Mouse (Mus musculus) liver, embryonic 14.5 days (tissue): Measurements from ENCODE around the gene Grik5. TPM values are rescaled to one million over a fixed set of nuclear protein-coding genes. Genes with fewer than 3 reads are reported as not detected.

Source experiments
- ATAC-seq: fragments of 200-750 bp; cut with Nextera tagmentation; 2 replicates; pipeline ENCODE4 v1.8.0; 2017; ENCODE audit warnings: moderate number of reproducible peaks, mild to moderate bottlenecking, moderate library complexity; ENCODE audit not compliant: insufficient read depth
- DNase-seq, 3 experiments: peaks; one replicate each; pipeline ENCODE4 v3.0.0-alpha.2; 2012 to 2013; ENCODE audit warnings: low read depth in 3 of 3, low spot score in 3 of 3
- H3K27ac ChIP-seq: fragments of 300-500 bp; sonication (generic); 2 replicates; pipeline ENCODE4 v1.5.1; 2014; ENCODE audit warnings: moderate library complexity, mild to moderate bottlenecking, control low read depth, inconsistent platforms
- H3K27me3 ChIP-seq: fragments of 300-500 bp; sonication (generic); 2 replicates; pipeline ENCODE4 v1.6.1; 2014; ENCODE audit warnings: mild to moderate bottlenecking, low read length, moderate library complexity; ENCODE audit not compliant: control insufficient read depth, insufficient read depth
- H3K36me3 ChIP-seq: fragments of 300-500 bp; sonication (generic); replicated peaks from 2 replicates; pipeline ENCODE4 v1.6.1; 2014; ENCODE audit warnings: low read depth; ENCODE audit not compliant: control insufficient read depth, insufficient read depth
- H3K4me1 ChIP-seq, 2 experiments: fragments of 200-500 bp in 1 of 2; fragments of 300-500 bp in 1 of 2; sonication (generic) in 1 of 2; replicated peaks; 2 replicates each; pipeline ENCODE4 v1.6.1; 2012 to 2014; ENCODE audit warnings: antibody characterized with exemption in 1 of 2, inconsistent platforms in 1 of 2, low read length in 1 of 2; ENCODE audit not compliant: control insufficient read depth in 2 of 2, insufficient read depth in 2 of 2
- H3K4me2 ChIP-seq: fragments of 300-500 bp; sonication (generic); 2 replicates; pipeline ENCODE4 v1.6.1; 2014; ENCODE audit warnings: low read depth, mild to moderate bottlenecking, control low read depth, moderate library complexity
- H3K4me3 ChIP-seq, 2 experiments: fragments of 200-500 bp in 1 of 2; fragments of 300-500 bp in 1 of 2; sonication (generic) in 1 of 2; 2 replicates each; pipeline ENCODE4 v1.5.1; 2012 to 2014; ENCODE audit warnings: low read depth in 2 of 2, low read length in 2 of 2, mild to moderate bottlenecking in 2 of 2, control low read depth in 1 of 2, inconsistent platforms in 1 of 2, moderate library complexity in 1 of 2; ENCODE audit not compliant: insufficient read depth in 1 of 2
- H3K9ac ChIP-seq: fragments of 300-500 bp; sonication (generic); replicated peaks from 2 replicates; pipeline ENCODE4 v1.6.1; 2014; ENCODE audit warnings: mild to moderate bottlenecking, control low read depth, moderate library complexity
- H3K9me3 ChIP-seq: fragments of 300-500 bp; sonication (generic); 2 replicates; pipeline ENCODE4 v1.6.1; 2016; ENCODE audit warnings: low read length, mixed read lengths; ENCODE audit not compliant: control insufficient read depth
- CTCF ChIP-seq: IDR thresholded peaks from 2 replicates; pipeline ENCODE4 v1.5.1; 2016; ENCODE audit warnings: antibody characterized with exemption, low read depth, control low read depth
- EP300 ChIP-seq: IDR thresholded peaks from 2 replicates; pipeline ENCODE4 v1.6.1; 2016; ENCODE audit warnings: antibody characterized with exemption, low read depth
- WGBS: fragments of 180-500 bp; shearing (Covaris S2); extraction: QIAGEN DNeasy Blood & Tissue Kit; methylation state at CpG from one replicate; pipeline ENCODE4 v1.1.7; 2014; ENCODE audit not compliant: insufficient replicate concordance; 5-methylcytosine and 5-hydroxymethylcytosine counted together
- polyA plus RNA-seq, 2 experiments: library from polyadenylated mRNA; depleted of rRNA in 1 of 2; stranded (reverse) in 1 of 2; unstranded in 1 of 2; fragments of >200 nt; fragmentation: Nextera tagmentation in 1 of 2; extraction: Ambion mirVana in 1 of 2; gene quantifications; 2 replicates each; pipeline versions ENCODE4 v1.2.1 to v1.2.3; 2012 to 2014

The Grik5 gene
- polyA plus RNA-seq, 2 experiments = 0.37 to 4.9 TPM

GRCm38 (mm10) chr7:24971972-24972893 is 99.9 kb downstream of the Grik5 start, which contains the start of gene Rabac1:
TSS of gene Rabac1 (minus strand) at chr7:24972754.
- Histone ChIP-seq H3K4me3 (peak within 1 kb of the TSS; percentile 74 to 79), H3K9me3 (no peaks in the 10 kb centered on the region), H3K27ac (peak within 1 kb of the TSS; percentile 58), H3K4me2 (peak within 1 kb of the TSS; percentile 92), H3K4me1 (no peaks in the 10 kb centered on the region; a peak in 1 of 4 replicates), H3K36me3 (no peaks in the 10 kb centered on the region), H3K27me3 (no peaks in the 10 kb centered on the region), H3K9ac (peak within 1 kb of the TSS; percentile 76)
- no peak for TF ChIP-seq EP300
- TF ChIP-seq CTCF = peak; percentile 68
- peak; percentile 91 for ATAC-seq
- DNase-seq = peak; percentile 91 to 96 (median 92)
- under 1% methylated on average over 45 of the region's 45 CpGs for WGBS

GRCm38 (mm10) chr7:24971261-24971971 is 100.7 kb downstream of the Grik5 start:
- no peak for TF ChIP-seq EP300
- peak; percentile 86 for TF ChIP-seq CTCF
- ATAC-seq = no peak
- H3K27me3 ChIP-seq = no peaks in the 10 kb centered on the region
- no peak overlapping the region; the same call in 1 of the 2 replicates for H3K27ac ChIP-seq
- peak overlapping the region; percentile 74 to 79 for H3K4me3 ChIP-seq
- WGBS = 7% methylated on average over 19 of the region's 19 CpGs
- H3K36me3 ChIP-seq = no peaks in the 10 kb centered on the region
- no peaks in the 10 kb centered on the region for H3K9me3 ChIP-seq
- DNase-seq = peak in 2 of 3 experiments; percentile 30 to 36
- peak overlapping the region; percentile 92 for H3K4me2 ChIP-seq
- H3K9ac ChIP-seq = peak overlapping the region; percentile 55
- no peaks in the 10 kb centered on the region; a peak in 1 of 4 replicates for H3K4me1 ChIP-seq

- no peak overlapping the region for H3K4me3 ChIP-seq
- ATAC-seq (no peak), DNase-seq (no peak)
- no peaks in the 10 kb centered on the region for H3K36me3 ChIP-seq
- H3K9me3 ChIP-seq = no peaks in the 10 kb centered on the region
- TF ChIP-seq CTCF (no peak), EP300 (no peak)
- H3K4me2 ChIP-seq = no peak overlapping the region
- no peak overlapping the region for H3K9ac ChIP-seq
- H3K27ac ChIP-seq = no peak overlapping the region
- H3K27me3 ChIP-seq = no peaks in the 10 kb centered on the region
- 74% methylated on average over 3 of the region's 3 CpGs for WGBS
- no peaks in the 10 kb centered on the region; a peak in 1 of 4 replicates for H3K4me1 ChIP-seq
Observed at GRCm38 (mm10) chr7:24970341-24970740, 101.8 kb downstream of the Grik5 start.

GRCm38 (mm10) chr7:24969805-24970204 is 102.3 kb downstream of the Grik5 start:
- no peak overlapping the region for H3K4me3 ChIP-seq
- no peak for ATAC-seq
- no peak overlapping the region for H3K4me2 ChIP-seq
- H3K36me3 ChIP-seq = no peaks in the 10 kb centered on the region
- no peak for TF ChIP-seq EP300
- no peak for TF ChIP-seq CTCF
- H3K9me3 ChIP-seq = no peaks in the 10 kb centered on the region
- no peak for DNase-seq
- no peak overlapping the region for H3K9ac ChIP-seq
- H3K27me3 ChIP-seq = no peaks in the 10 kb centered on the region
- WGBS = 75% methylated on average over 12 of the region's 12 CpGs
- no peaks in the 10 kb centered on the region; a peak in 1 of 4 replicates for H3K4me1 ChIP-seq
- H3K27ac ChIP-seq = no peak overlapping the region

GRCm38 (mm10) chr7:24968463-24968862 is 103.7 kb downstream of the Grik5 start:
- H3K27me3 ChIP-seq = no peaks in the 10 kb centered on the region
- TF ChIP-seq CTCF (no peak), EP300 (no peak)
- no peak for DNase-seq
- 59% methylated on average over 6 of the region's 6 CpGs for WGBS
- no peaks in the 10 kb centered on the region for H3K36me3 ChIP-seq
- ATAC-seq = no peak
- H3K9me3 ChIP-seq = no peaks in the 10 kb centered on the region
- no peak overlapping the region for H3K4me2 ChIP-seq
- H3K4me1 ChIP-seq = no peaks in the 10 kb centered on the region; a peak in 1 of 4 replicates
- no peak overlapping the region for H3K9ac ChIP-seq
- no peak overlapping the region for H3K27ac ChIP-seq
- no peak overlapping the region for H3K4me3 ChIP-seq
